8 mouse cellular contexts compared by ENCODE assay signal in genomic region chr8:95001655-95002054, GRCm38 (mm10). TPM values are rescaled to one million over a fixed set of nuclear protein-coding genes. Genes with fewer than 3 reads are reported as not detected.
DNase-seq lines count a peak whose midpoint lies in the region; ATAC-seq lines count a peak whose summit lies in the region.

No protein-coding gene starts in this region.

- no peaks in the 10 kb centered on the region for H3K27me3 ChIP-seq in hindbrain, embryonic 13.5 days

- 7% methylated on average over 7 of the region's 7 CpGs for WGBS in hindbrain, embryonic 13.5 days

- peak overlapping the region; percentile 55 for H3K4me3 ChIP-seq in hindbrain, embryonic 13.5 days

- H3K9ac ChIP-seq in hindbrain, embryonic 13.5 days, result peak overlapping the region; percentile 39; the same call in 1 of the 2 replicates

- H3K36me3 ChIP-seq in hindbrain, embryonic 13.5 days, result peaks cover 49% of the 10 kb centered on the region

- H3K4me2 ChIP-seq in hindbrain, embryonic 13.5 days, result peak overlapping the region; percentile 71

- H3K4me1 ChIP-seq in hindbrain, embryonic 13.5 days (replicated peaks), result peaks cover 58% of the 10 kb centered on the region

- peak overlapping the region; percentile 99 for H3K27ac ChIP-seq in hindbrain, embryonic 13.5 days

- no peaks in the 10 kb centered on the region for H3K9me3 ChIP-seq in hindbrain, embryonic 13.5 days

- DNase-seq in T-cell, adult 2 months (ENCODE audit: low spot score), result peak; percentile 71
- DNase-seq in cerebellum, adult 9-11 months, result peak; percentile 74
- peak; percentile 58 to 67 for DNase-seq in frontal cortex, postnatal 25 days (ENCODE audit: low spot score in 2 of 2)
- peak; percentile 75 to 79 for DNase-seq in layer of hippocampus, postnatal 36 days
- DNase-seq in lung, postnatal 25 days (ENCODE audit: low spot score), result peak; percentile 89
- peak; percentile 91 for DNase-seq in retina, postnatal 1 day
- DNase-seq in urinary bladder, postnatal 14 days (ENCODE audit: low spot score), result peak; percentile 76

- peak; percentile 56 for ATAC-seq in hindbrain, embryonic 13.5 days (ENCODE audit: low FRiP score)

RNA-seq across cellular contexts. Expression of gene Adgrg3, which starts 15.8 kb away (rescaled TPM):
- 1.3 and 1.6 TPM in 2 replicates for polyA plus RNA-seq in hindbrain, embryonic 13.5 days (2015; fragmentation: Nextera tagmentation; extraction: Ambion mirVana)
- under 1 TPM; 0.17 to 0.66 TPM for total RNA-seq in layer of hippocampus, postnatal 36 days (2021)

RNA-seq across cellular contexts. Expression of gene Adgrg1, which starts 27.1 kb away (rescaled TPM):
- 158 and 162 TPM in 2 replicates for polyA plus RNA-seq in hindbrain, embryonic 13.5 days (2015; fragmentation: Nextera tagmentation; extraction: Ambion mirVana)
- 100 to 1,000 TPM in 1 of 2 experiments, 10 to 100 TPM in 1; 79.5 to 104 TPM for total RNA-seq in layer of hippocampus, postnatal 36 days (2021)

RNA-seq across cellular contexts. Expression of gene Drc7, which starts 53.2 kb away (rescaled TPM):
- polyA plus RNA-seq in hindbrain, embryonic 13.5 days (2015; fragmentation: Nextera tagmentation; extraction: Ambion mirVana), result 1.7 and 2.3 TPM in 2 replicates
- 1 to 10 TPM; 1.1 to 2.7 TPM for total RNA-seq in layer of hippocampus, postnatal 36 days (2021)

Comparison
In these comparisons a context has a peak if more than half of its experiments do, and no peak if none do; other contexts are left out.
1. Peak in every context shown above with its lines: DNase-seq, ATAC-seq, H3K4me3 ChIP-seq and H3K27ac ChIP-seq.